Mouse (Mus musculus): ENCODE data around the gene Hsd17b2. TPM values are rescaled to one million over a fixed set of nuclear protein-coding genes. Genes with fewer than 3 reads are reported as not detected.

The Hsd17b2 gene
- total RNA-seq, 1 experiment from 2014 or later = 0.47 TPM

GRCm38 (mm10) chr8:117762776-117763175, 61.1 kb downstream of the Hsd17b2 start:
- no peak for ATAC-seq (ENCODE audit: extremely low read depth, insufficient number of reproducible peaks, low FRiP score, poor library complexity, severe bottlenecking)

GRCm38 (mm10) chr8:117764625-117765024, 62.9 kb downstream of the Hsd17b2 start:
- ATAC-seq (ENCODE audit: extremely low read depth, insufficient number of reproducible peaks, low FRiP score, poor library complexity, severe bottlenecking) = no peak

- no peak for ATAC-seq (ENCODE audit: extremely low read depth, insufficient number of reproducible peaks, low FRiP score, poor library complexity, severe bottlenecking)
Measured at GRCm38 (mm10) chr8:117765947-117766346, 64.2 kb downstream of the Hsd17b2 start.

GRCm38 (mm10) chr8:117768971-117769370, 67.3 kb downstream of the Hsd17b2 start:
- ATAC-seq (ENCODE audit: extremely low read depth, insufficient number of reproducible peaks, low FRiP score, poor library complexity, severe bottlenecking) = no peak

GRCm38 (mm10) chr8:117771115-117771836, 69.6 kb downstream of the Hsd17b2 start:
- ATAC-seq (ENCODE audit: extremely low read depth, insufficient number of reproducible peaks, low FRiP score, poor library complexity, severe bottlenecking) = no peak

GRCm38 (mm10) chr8:117772126-117772525, 70.4 kb downstream of the Hsd17b2 start:
- no peak for ATAC-seq (ENCODE audit: extremely low read depth, insufficient number of reproducible peaks, low FRiP score, poor library complexity, severe bottlenecking)

GRCm38 (mm10) chr8:117772597-117772996, 70.9 kb downstream of the Hsd17b2 start:
- no peak for ATAC-seq (ENCODE audit: extremely low read depth, insufficient number of reproducible peaks, low FRiP score, poor library complexity, severe bottlenecking)

- ATAC-seq (ENCODE audit: extremely low read depth, insufficient number of reproducible peaks, low FRiP score, poor library complexity, severe bottlenecking) = no peak
Measured at GRCm38 (mm10) chr8:117775626-117776025, 73.9 kb downstream of the Hsd17b2 start.

- ATAC-seq (ENCODE audit: extremely low read depth, insufficient number of reproducible peaks, low FRiP score, poor library complexity, severe bottlenecking) = no peak
Measured at GRCm38 (mm10) chr8:117776075-117776474, 74.4 kb downstream of the Hsd17b2 start.

- ATAC-seq (ENCODE audit: extremely low read depth, insufficient number of reproducible peaks, low FRiP score, poor library complexity, severe bottlenecking) = no peak
Measured at GRCm38 (mm10) chr8:117778531-117779322, 77.0 kb downstream of the Hsd17b2 start.

- no peak for ATAC-seq (ENCODE audit: extremely low read depth, insufficient number of reproducible peaks, low FRiP score, poor library complexity, severe bottlenecking)
Measured at GRCm38 (mm10) chr8:117779344-117779743, 77.6 kb downstream of the Hsd17b2 start.

- no peak for ATAC-seq (ENCODE audit: extremely low read depth, insufficient number of reproducible peaks, low FRiP score, poor library complexity, severe bottlenecking)
Measured at GRCm38 (mm10) chr8:117781375-117782129, 79.8 kb downstream of the Hsd17b2 start.

GRCm38 (mm10) chr8:117783021-117783420, 81.3 kb downstream of the Hsd17b2 start:
- no peak for ATAC-seq (ENCODE audit: extremely low read depth, insufficient number of reproducible peaks, low FRiP score, poor library complexity, severe bottlenecking)

- no peak for ATAC-seq (ENCODE audit: extremely low read depth, insufficient number of reproducible peaks, low FRiP score, poor library complexity, severe bottlenecking)
Measured at GRCm38 (mm10) chr8:117786428-117786827, 84.7 kb downstream of the Hsd17b2 start.

- ATAC-seq (ENCODE audit: extremely low read depth, insufficient number of reproducible peaks, low FRiP score, poor library complexity, severe bottlenecking) = no peak
Measured at GRCm38 (mm10) chr8:117792616-117793144, 91.0 kb downstream of the Hsd17b2 start.

- ATAC-seq (ENCODE audit: extremely low read depth, insufficient number of reproducible peaks, low FRiP score, poor library complexity, severe bottlenecking) = no peak
Measured at GRCm38 (mm10) chr8:117794581-117794980, 92.9 kb downstream of the Hsd17b2 start.

GRCm38 (mm10) chr8:117796464-117796863, 94.8 kb downstream of the Hsd17b2 start:
- ATAC-seq (ENCODE audit: extremely low read depth, insufficient number of reproducible peaks, low FRiP score, poor library complexity, severe bottlenecking) = no peak

- ATAC-seq (ENCODE audit: extremely low read depth, insufficient number of reproducible peaks, low FRiP score, poor library complexity, severe bottlenecking) = no peak
Measured at GRCm38 (mm10) chr8:117798066-117798465, 96.4 kb downstream of the Hsd17b2 start.
